Mouse (Mus musculus): ENCODE results near the gene Oat.

GRCm38 (mm10) chr7:132571481-132571880 lies 4.7 kb downstream of the Oat start:
- TF ChIP-seq POLR2A (IDR thresholded peaks at IDR 0.05; ENCODE audit: borderline replicate concordance, insufficient read depth, low read length): no peak
- TF ChIP-seq CTCF (IDR thresholded peaks at IDR 0.05; ENCODE audit: borderline replicate concordance, insufficient read depth, low read depth, low read length): no peak

Measured in cerebellum, adult 2 months (tissue).